Mouse (Mus musculus) lung, embryonic 16.5 days (tissue): ENCODE measurements at regions not wholly inside any gene's neighbourhood (a gene's known extent, or its start where the extent isn't known, plus 50 kb on each side); places are given as distances from the start of the nearest gene placed in this dataset.
A peak's percentile ranks its signal among the peaks of the same experiment; 100 is the strongest.

Source experiments
- ATAC-seq: fragments of 200-750 bp; cut with Nextera tagmentation; 2 replicates; pipeline ENCODE4 v1.8.0; 2017; ENCODE audit warnings: low read depth, mild to moderate bottlenecking, moderate library complexity
- H3K27ac ChIP-seq: fragments of 300-500 bp; sonication (generic); 2 replicates; pipeline ENCODE4 v1.5.1; 2014; ENCODE audit warnings: mild to moderate bottlenecking, control low read depth, low read length
- H3K27me3 ChIP-seq: fragments of 300-500 bp; sonication (generic); 2 replicates; pipeline ENCODE4 v1.6.1; 2014; ENCODE audit warnings: low read depth, low read length, mixed read lengths; ENCODE audit not compliant: control insufficient read depth, insufficient read depth
- H3K36me3 ChIP-seq: fragments of 300-500 bp; sonication (generic); 2 replicates; pipeline ENCODE4 v1.6.1; 2014; ENCODE audit warnings: low read length; ENCODE audit not compliant: control insufficient read depth, insufficient read depth
- H3K4me1 ChIP-seq: fragments of 300-500 bp; sonication (generic); replicated peaks from 2 replicates; pipeline ENCODE4 v1.6.1; 2014; ENCODE audit warnings: low read length, mixed read lengths; ENCODE audit not compliant: control insufficient read depth, insufficient read depth
- H3K4me2 ChIP-seq: fragments of 300-500 bp; sonication (generic); 2 replicates; pipeline ENCODE4 v1.6.1; 2014; ENCODE audit warnings: low read depth, low read length, control low read depth
- H3K4me3 ChIP-seq: fragments of 300-500 bp; sonication (generic); 2 replicates; pipeline ENCODE4 v1.5.1; 2014; ENCODE audit warnings: mild to moderate bottlenecking, low read length, control low read depth
- H3K9ac ChIP-seq: fragments of 300-500 bp; sonication (generic); 2 replicates; pipeline ENCODE4 v1.6.1; 2014; ENCODE audit warnings: low read length, control low read depth
- H3K9me3 ChIP-seq: fragments of 300-500 bp; sonication (generic); 2 replicates; pipeline ENCODE4 v1.6.1; 2016; ENCODE audit warnings: low read length; ENCODE audit not compliant: control insufficient read depth
- WGBS: fragments of 180-500 bp; shearing (Covaris S2); extraction: QIAGEN DNeasy Blood & Tissue Kit; methylation state at CpG from one replicate; pipeline ENCODE4 v1.1.7; 2014; 5-methylcytosine and 5-hydroxymethylcytosine counted together

DNA sequence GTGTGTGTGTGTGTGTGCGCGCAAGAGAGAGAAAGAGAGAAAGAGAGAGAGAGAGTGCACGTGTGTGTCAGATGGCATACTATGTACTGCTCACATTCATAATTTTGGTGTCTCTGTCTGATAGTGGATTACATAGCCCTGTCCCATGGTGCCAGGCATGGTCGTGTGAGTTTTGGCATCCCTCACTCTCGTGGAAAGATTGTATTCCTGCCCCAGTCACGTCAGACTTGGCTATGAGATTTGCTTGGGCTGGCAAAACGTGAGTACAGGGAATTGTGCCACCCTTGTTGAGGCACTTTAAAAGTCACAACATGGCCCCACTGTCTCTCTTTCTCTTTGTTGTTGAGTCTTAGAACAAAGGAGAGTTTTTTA is 62.3 kb upstream of the Serp2 start:
- H3K9me3 ChIP-seq = no peaks in the 10 kb centered on the region
- no peaks in the 10 kb centered on the region for H3K36me3 ChIP-seq
- H3K27ac ChIP-seq = peak overlapping the region; percentile 83
- H3K9ac ChIP-seq = no peak overlapping the region
- no peak overlapping the region for H3K4me3 ChIP-seq
- no peak for ATAC-seq
- no peaks in the 10 kb centered on the region for H3K27me3 ChIP-seq
- peaks cover 52% of the 10 kb centered on the region for H3K4me1 ChIP-seq
- H3K4me2 ChIP-seq = no peak overlapping the region
- WGBS = 66% methylated on average over 7 of the region's 7 CpGs

DNA sequence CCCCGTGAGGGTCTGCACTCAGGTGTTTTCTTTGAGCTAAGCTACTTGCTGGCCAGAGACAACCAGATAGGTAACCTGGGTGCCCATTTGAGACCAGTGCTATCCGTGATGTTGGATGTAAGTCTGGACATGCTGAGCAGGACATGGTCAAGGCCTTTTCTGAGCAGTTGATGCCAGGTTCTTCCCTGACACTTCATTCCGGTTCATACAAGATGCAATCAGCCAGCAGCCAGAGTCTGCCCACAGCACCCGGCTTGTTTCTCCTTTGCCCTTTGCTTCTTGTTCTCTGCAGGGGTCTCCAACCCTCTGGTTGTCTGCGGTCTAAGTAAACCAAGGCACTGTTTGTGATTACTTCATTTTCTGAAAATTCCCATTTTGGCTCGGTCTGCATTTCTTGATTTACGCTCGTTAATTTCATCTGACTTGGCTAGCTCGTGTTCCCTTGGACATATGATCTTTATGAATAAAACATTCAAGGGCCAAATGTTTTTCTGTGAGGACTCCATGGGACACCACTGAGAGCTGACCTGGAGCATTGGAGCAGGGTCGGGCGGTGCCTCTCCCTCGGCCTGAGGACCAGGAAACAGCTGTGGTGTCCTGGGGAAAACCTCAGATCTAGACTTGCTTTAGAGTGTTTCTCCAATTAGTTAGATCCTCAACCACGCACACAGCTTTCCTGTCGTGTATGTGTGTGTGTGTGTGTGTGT is 61.8 kb upstream of the Serp2 start:
- no peak overlapping the region for H3K4me2 ChIP-seq
- no peak overlapping the region for H3K4me3 ChIP-seq
- no peaks in the 10 kb centered on the region for H3K9me3 ChIP-seq
- no peaks in the 10 kb centered on the region for H3K27me3 ChIP-seq
- peak overlapping the region; percentile 83 for H3K27ac ChIP-seq
- H3K9ac ChIP-seq = no peak overlapping the region
- H3K36me3 ChIP-seq = no peaks in the 10 kb centered on the region
- peaks cover 46% of the 10 kb centered on the region for H3K4me1 ChIP-seq
- WGBS = 44% methylated on average over 14 of the region's 14 CpGs
- ATAC-seq = no peak

DNA sequence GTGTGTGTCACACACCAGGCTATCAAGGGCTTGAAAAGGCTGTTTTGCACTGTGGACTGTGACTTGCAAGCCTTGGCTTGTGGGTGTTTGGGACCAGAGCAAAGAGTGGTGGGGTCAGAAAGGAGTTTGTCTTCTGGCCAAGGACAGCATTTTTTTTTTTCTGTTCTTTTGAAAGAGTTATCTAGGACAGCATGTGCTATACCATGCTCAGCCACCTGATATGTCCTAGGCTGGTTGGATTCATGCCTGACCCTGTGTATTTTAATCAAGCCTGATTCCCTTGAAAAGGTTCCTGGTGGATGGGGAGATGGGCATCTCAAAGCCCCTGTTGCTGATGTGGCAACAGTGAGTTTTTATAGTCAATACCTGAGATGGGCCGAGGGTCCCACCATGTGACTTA is 61.2 kb upstream of the Serp2 start:
- no peaks in the 10 kb centered on the region for H3K36me3 ChIP-seq
- no peaks in the 10 kb centered on the region for H3K27me3 ChIP-seq
- H3K4me3 ChIP-seq = no peak overlapping the region
- peak; percentile 10; the same call in 1 of the 2 replicates for ATAC-seq
- no peak overlapping the region for H3K4me2 ChIP-seq
- no peak overlapping the region; the same call in 1 of the 2 replicates for H3K9ac ChIP-seq
- H3K9me3 ChIP-seq = no peaks in the 10 kb centered on the region
- WGBS = 92% methylated on average over 1 of the region's 1 CpGs
- peaks cover 41% of the 10 kb centered on the region for H3K4me1 ChIP-seq
- H3K27ac ChIP-seq = peak overlapping the region; percentile 83

DNA sequence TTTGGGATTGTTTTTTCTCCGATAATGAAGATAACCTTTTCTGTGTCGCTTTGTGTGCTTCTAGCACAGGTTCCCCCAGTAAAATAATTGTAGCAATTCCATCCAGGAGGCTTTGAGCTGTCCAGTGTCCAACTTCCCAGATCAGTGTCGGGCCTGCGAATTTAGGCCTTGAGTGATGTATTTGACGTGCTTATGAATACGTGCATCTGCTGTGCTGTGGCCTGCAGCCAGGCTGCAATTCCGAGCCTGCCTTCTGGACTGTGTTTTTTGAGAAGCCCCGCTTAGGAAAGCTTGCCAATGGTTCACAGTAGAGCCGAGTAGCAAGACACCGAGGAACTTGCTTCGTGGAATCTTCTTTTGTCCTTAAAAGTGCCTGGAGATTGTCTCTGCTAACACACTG is 60.8 kb upstream of the Serp2 start:
- Histone ChIP-seq H3K9ac (no peak overlapping the region; the same call in 1 of the 2 replicates), H3K9me3 (no peaks in the 10 kb centered on the region), H3K4me2 (no peak overlapping the region), H3K36me3 (no peaks in the 10 kb centered on the region), H3K4me1 (peaks cover 36% of the 10 kb centered on the region), H3K27me3 (no peaks in the 10 kb centered on the region), H3K27ac (peak overlapping the region; percentile 83), H3K4me3 (no peak overlapping the region)
- 55% methylated on average over 11 of the region's 11 CpGs for WGBS
- peak; percentile 82 for ATAC-seq

DNA sequence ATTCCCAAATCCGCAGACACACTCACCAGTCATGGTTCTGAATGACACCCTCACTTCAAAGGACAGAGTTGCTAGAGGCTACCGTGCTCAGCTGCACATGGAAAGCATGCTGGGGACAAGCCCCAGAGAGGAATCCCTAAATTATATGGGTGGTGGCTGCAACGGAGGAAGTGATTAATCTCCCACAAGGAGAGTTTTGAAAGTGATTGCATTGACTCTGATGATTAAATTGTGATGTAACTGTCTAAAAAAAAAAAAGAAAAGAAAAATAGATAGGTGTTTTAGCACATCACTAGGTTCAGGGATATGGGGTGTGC is 59.6 kb upstream of the Serp2 start:
- peaks cover 30% of the 10 kb centered on the region for H3K4me1 ChIP-seq
- no peak for ATAC-seq
- H3K4me2 ChIP-seq = no peak overlapping the region
- H3K27me3 ChIP-seq = no peaks in the 10 kb centered on the region
- H3K4me3 ChIP-seq = no peak overlapping the region
- no peaks in the 10 kb centered on the region for H3K36me3 ChIP-seq
- no peak overlapping the region for H3K9ac ChIP-seq
- H3K27ac ChIP-seq = no peak overlapping the region
- no peaks in the 10 kb centered on the region for H3K9me3 ChIP-seq
- 32% methylated on average over 3 of the region's 3 CpGs for WGBS

DNA sequence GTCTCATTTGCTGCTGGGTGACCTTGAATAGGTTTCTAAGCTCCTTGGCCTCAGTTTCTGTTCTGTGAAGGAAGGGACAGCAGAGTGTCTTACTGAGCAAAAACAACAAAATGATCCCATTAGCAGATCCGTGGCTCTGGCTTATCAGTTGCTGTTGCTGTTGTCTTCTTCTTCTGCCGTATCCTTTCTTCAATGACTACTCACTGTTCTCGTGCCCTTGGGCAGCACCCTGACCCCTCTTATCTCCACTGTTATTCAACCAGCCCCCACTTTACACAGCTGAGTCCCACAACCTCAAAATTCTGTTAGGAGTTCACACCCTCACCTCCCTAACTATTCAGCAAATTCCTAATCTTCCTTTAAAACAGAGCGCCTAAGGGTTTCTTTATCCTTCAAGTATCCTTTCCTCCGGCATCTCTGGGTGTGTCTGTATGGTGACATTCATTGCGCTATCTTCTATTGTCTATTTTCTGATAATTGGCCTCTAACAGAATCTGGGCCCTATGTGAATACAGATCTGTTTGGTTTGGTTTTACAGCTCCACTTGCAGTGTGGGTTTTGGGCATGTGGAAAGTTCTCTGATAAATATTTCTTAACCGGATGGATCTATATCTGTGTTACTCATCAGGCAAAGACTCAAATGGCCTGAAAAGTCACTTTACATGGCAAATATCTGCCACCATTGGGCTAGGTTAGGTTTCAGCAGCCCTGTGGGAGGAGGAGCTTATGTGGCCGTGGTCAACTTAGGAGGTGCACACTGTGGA is 59.1 kb upstream of the Serp2 start:
- WGBS = 55% methylated on average over 8 of the region's 8 CpGs
- Histone ChIP-seq H3K4me1 (peaks cover 33% of the 10 kb centered on the region), H3K9me3 (no peaks in the 10 kb centered on the region), H3K4me2 (0 out of 2 replicates have a peak overlapping the region, but pooled peaks have one; percentile 19), H3K9ac (no peak overlapping the region), H3K27me3 (no peaks in the 10 kb centered on the region), H3K4me3 (no peak overlapping the region), H3K27ac (no peak overlapping the region), H3K36me3 (no peaks in the 10 kb centered on the region)
- ATAC-seq = no peak

DNA sequence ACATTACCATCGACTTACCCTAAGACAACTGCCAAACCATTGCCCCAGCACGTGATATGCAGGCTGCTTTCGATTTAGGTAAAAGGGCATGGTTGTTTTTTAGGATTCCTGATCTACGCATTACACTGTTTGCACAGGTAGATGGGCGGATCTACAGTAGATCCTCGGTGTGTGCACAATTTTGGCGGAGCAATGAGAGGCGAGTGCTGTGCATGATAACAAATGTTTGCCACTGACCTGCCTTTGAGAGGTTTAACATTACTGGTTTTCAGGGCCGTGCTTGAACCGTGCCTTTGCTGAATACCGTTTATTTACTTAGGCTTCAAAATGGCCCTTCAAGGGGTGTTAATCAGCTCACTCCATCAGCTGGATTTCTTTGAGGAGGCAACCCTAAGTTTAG is 58.5 kb upstream of the Serp2 start:
- 0 out of 2 replicates have a peak overlapping the region, but pooled peaks have one; percentile 12 for H3K27ac ChIP-seq
- H3K4me2 ChIP-seq = peak overlapping the region; percentile 36
- H3K9ac ChIP-seq = no peak overlapping the region
- no peaks in the 10 kb centered on the region for H3K27me3 ChIP-seq
- no peaks in the 10 kb centered on the region for H3K36me3 ChIP-seq
- 43% methylated on average over 11 of the region's 11 CpGs for WGBS
- peak; percentile 29 for ATAC-seq
- H3K9me3 ChIP-seq = no peaks in the 10 kb centered on the region
- peaks cover 39% of the 10 kb centered on the region for H3K4me1 ChIP-seq
- H3K4me3 ChIP-seq = 0 out of 2 replicates have a peak overlapping the region, but pooled peaks have one; percentile 6

DNA sequence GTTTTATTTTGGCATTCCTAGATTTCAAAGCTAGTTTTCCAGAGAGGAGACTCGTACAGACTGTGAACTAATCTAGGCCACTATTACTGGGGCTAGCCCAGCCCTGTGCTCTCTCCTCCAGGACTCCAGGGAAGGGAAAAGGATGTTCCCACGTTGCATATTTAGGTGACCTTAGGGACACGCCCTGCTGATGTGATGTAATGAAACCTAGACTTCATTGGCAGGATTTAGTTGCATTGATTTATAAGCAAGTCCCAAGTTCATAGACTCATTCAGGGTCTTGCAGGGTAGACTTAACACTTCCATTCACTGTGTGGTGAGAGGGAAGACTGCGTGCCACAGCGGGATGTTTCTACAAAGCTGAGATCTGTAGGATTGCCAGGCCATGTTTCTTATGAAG is 58.0 kb upstream of the Serp2 start:
- WGBS = 62% methylated on average over 5 of the region's 5 CpGs
- Histone ChIP-seq H3K27me3 (no peaks in the 10 kb centered on the region), H3K36me3 (no peaks in the 10 kb centered on the region), H3K4me2 (peak overlapping the region; percentile 36; the same call in 1 of the 2 replicates), H3K9me3 (no peaks in the 10 kb centered on the region), H3K4me3 (no peak overlapping the region), H3K9ac (no peak overlapping the region), H3K27ac (no peak overlapping the region), H3K4me1 (peaks cover 39% of the 10 kb centered on the region)
- no peak for ATAC-seq

DNA sequence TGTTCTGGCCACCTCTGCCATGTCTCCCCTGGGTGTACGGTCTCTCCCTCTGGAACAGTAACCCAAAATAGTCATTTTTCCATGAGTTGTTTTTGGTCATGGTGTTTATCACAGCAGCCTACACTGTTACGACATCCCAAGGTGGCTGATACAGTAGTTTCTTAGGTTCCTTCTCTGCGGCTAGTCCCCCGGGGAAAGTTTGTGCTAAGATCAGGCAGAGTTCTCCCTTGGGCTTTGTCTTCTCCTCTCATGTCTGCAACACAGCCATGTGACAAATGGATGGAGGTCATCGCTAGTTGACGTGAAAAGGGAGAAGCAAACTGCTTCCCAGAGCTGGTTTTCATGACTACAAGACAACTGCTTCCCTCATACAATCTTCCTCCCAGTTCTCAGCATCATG is 56.9 kb upstream of the Serp2 start:
- Histone ChIP-seq H3K9me3 (no peaks in the 10 kb centered on the region), H3K4me1 (peaks cover 32% of the 10 kb centered on the region), H3K4me2 (no peak overlapping the region), H3K36me3 (no peaks in the 10 kb centered on the region), H3K27ac (no peak overlapping the region), H3K9ac (no peak overlapping the region), H3K4me3 (no peak overlapping the region), H3K27me3 (no peaks in the 10 kb centered on the region)
- 88% methylated on average over 6 of the region's 6 CpGs for WGBS
- no peak for ATAC-seq
